Mouse (Mus musculus) lung, embryonic 16.5 days (tissue): ENCODE results near the gene Telo2. TPM values are rescaled to one million over a fixed set of nuclear protein-coding genes. Genes with fewer than 3 reads are reported as not detected.

Experiments
- ATAC-seq: fragments of 200-750 bp; cut with Nextera tagmentation; 2 replicates; pipeline ENCODE4 v1.8.0; 2017; ENCODE audit warnings: low read depth, mild to moderate bottlenecking, moderate library complexity
- H3K27ac ChIP-seq: fragments of 300-500 bp; sonication (generic); 2 replicates; pipeline ENCODE4 v1.5.1; 2014; ENCODE audit warnings: mild to moderate bottlenecking, control low read depth, low read length
- H3K27me3 ChIP-seq: fragments of 300-500 bp; sonication (generic); 2 replicates; pipeline ENCODE4 v1.6.1; 2014; ENCODE audit warnings: low read depth, low read length, mixed read lengths; ENCODE audit not compliant: control insufficient read depth, insufficient read depth
- H3K36me3 ChIP-seq: fragments of 300-500 bp; sonication (generic); 2 replicates; pipeline ENCODE4 v1.6.1; 2014; ENCODE audit warnings: low read length; ENCODE audit not compliant: control insufficient read depth, insufficient read depth
- H3K4me1 ChIP-seq: fragments of 300-500 bp; sonication (generic); replicated peaks from 2 replicates; pipeline ENCODE4 v1.6.1; 2014; ENCODE audit warnings: low read length, mixed read lengths; ENCODE audit not compliant: control insufficient read depth, insufficient read depth
- H3K4me2 ChIP-seq: fragments of 300-500 bp; sonication (generic); 2 replicates; pipeline ENCODE4 v1.6.1; 2014; ENCODE audit warnings: low read depth, low read length, control low read depth
- H3K4me3 ChIP-seq: fragments of 300-500 bp; sonication (generic); 2 replicates; pipeline ENCODE4 v1.5.1; 2014; ENCODE audit warnings: mild to moderate bottlenecking, low read length, control low read depth
- H3K9ac ChIP-seq: fragments of 300-500 bp; sonication (generic); 2 replicates; pipeline ENCODE4 v1.6.1; 2014; ENCODE audit warnings: low read length, control low read depth
- H3K9me3 ChIP-seq: fragments of 300-500 bp; sonication (generic); 2 replicates; pipeline ENCODE4 v1.6.1; 2016; ENCODE audit warnings: low read length; ENCODE audit not compliant: control insufficient read depth
- WGBS: fragments of 180-500 bp; shearing (Covaris S2); extraction: QIAGEN DNeasy Blood & Tissue Kit; methylation state at CpG from one replicate; pipeline ENCODE4 v1.1.7; 2014; 5-methylcytosine and 5-hydroxymethylcytosine counted together
- polyA plus RNA-seq: library from polyadenylated mRNA; unstranded; fragments of >200 nt; fragmentation: Nextera tagmentation; extraction: Ambion mirVana; gene quantifications from 2 replicates; pipeline ENCODE4 v1.2.1, GENCODE M21; 2015

Telo2 gene
- polyA plus RNA-seq, 1 experiment from 2014 or later, result 42.4 TPM

GRCm38 (mm10) chr17:25067442-25067851, 48.3 kb downstream of the Telo2 start:
- peak overlapping the region; percentile 74 for H3K27ac ChIP-seq
- peaks cover 9% of the 10 kb centered on the region for H3K4me1 ChIP-seq
- no peak overlapping the region for H3K9ac ChIP-seq
- no peaks in the 10 kb centered on the region for H3K9me3 ChIP-seq
- ATAC-seq, result peak; percentile 69
- no peak overlapping the region for H3K4me3 ChIP-seq
- no peak overlapping the region for H3K4me2 ChIP-seq
- H3K27me3 ChIP-seq, result no peaks in the 10 kb centered on the region
- WGBS, result 58% methylated on average over 8 of the region's 8 CpGs
- peaks cover 16% of the 10 kb centered on the region for H3K36me3 ChIP-seq

GRCm38 (mm10) chr17:25066595-25066994, 49.2 kb downstream of the Telo2 start:
- Histone ChIP-seq H3K27ac (no peak overlapping the region), H3K27me3 (no peaks in the 10 kb centered on the region), H3K4me1 (peaks cover 9% of the 10 kb centered on the region), H3K9ac (no peak overlapping the region), H3K36me3 (peaks cover 16% of the 10 kb centered on the region), H3K4me3 (no peak overlapping the region), H3K9me3 (no peaks in the 10 kb centered on the region), H3K4me2 (no peak overlapping the region)
- no peak for ATAC-seq
- 89% methylated on average over 7 of the region's 7 CpGs for WGBS

GRCm38 (mm10) chr17:25065189-25065588, 50.6 kb downstream of the Telo2 start:
- no peak overlapping the region for H3K4me3 ChIP-seq
- H3K4me2 ChIP-seq, result no peak overlapping the region
- WGBS, result 75% methylated on average over 3 of the region's 3 CpGs
- peaks cover 9% of the 10 kb centered on the region for H3K4me1 ChIP-seq
- no peaks in the 10 kb centered on the region for H3K9me3 ChIP-seq
- peaks cover 22% of the 10 kb centered on the region for H3K36me3 ChIP-seq
- H3K27ac ChIP-seq, result no peak overlapping the region
- ATAC-seq, result no peak
- H3K27me3 ChIP-seq, result no peaks in the 10 kb centered on the region
- no peak overlapping the region for H3K9ac ChIP-seq

GRCm38 (mm10) chr17:25064351-25064750, 51.4 kb downstream of the Telo2 start:
- Histone ChIP-seq H3K4me3 (no peak overlapping the region), H3K9me3 (no peaks in the 10 kb centered on the region), H3K4me2 (no peak overlapping the region), H3K36me3 (peaks cover 21% of the 10 kb centered on the region), H3K4me1 (peaks cover 9% of the 10 kb centered on the region), H3K9ac (no peak overlapping the region), H3K27me3 (no peaks in the 10 kb centered on the region), H3K27ac (peak overlapping the region; percentile 55; the same call in 1 of the 2 replicates)
- ATAC-seq, result peak; percentile 70
- WGBS, result 38% methylated on average over 9 of the region's 9 CpGs

- no peak for ATAC-seq
- H3K9me3 ChIP-seq, result no peaks in the 10 kb centered on the region
- H3K9ac ChIP-seq, result no peak overlapping the region
- H3K27me3 ChIP-seq, result no peaks in the 10 kb centered on the region
- 0 out of 2 replicates have a peak overlapping the region, but pooled peaks have one; percentile 55 for H3K27ac ChIP-seq
- H3K4me2 ChIP-seq, result no peak overlapping the region
- H3K4me1 ChIP-seq, result peaks cover 9% of the 10 kb centered on the region
- WGBS, result 60% methylated on average over 12 of the region's 12 CpGs
- H3K4me3 ChIP-seq, result no peak overlapping the region
- peaks cover 17% of the 10 kb centered on the region for H3K36me3 ChIP-seq
These were observed 51.9 kb downstream of the Telo2 start for GRCm38 (mm10) chr17:25063872-25064271.

GRCm38 (mm10) chr17:25063261-25063660, 52.5 kb downstream of the Telo2 start:
- H3K36me3 ChIP-seq, result peaks cover 20% of the 10 kb centered on the region
- no peak overlapping the region for H3K27ac ChIP-seq
- 80% methylated on average over 4 of the region's 4 CpGs for WGBS
- no peak for ATAC-seq
- H3K4me1 ChIP-seq, result peaks cover 9% of the 10 kb centered on the region
- no peak overlapping the region for H3K4me3 ChIP-seq
- no peak overlapping the region for H3K4me2 ChIP-seq
- no peaks in the 10 kb centered on the region for H3K9me3 ChIP-seq
- H3K9ac ChIP-seq, result no peak overlapping the region
- H3K27me3 ChIP-seq, result no peaks in the 10 kb centered on the region

- no peak overlapping the region for H3K4me3 ChIP-seq
- no peak overlapping the region for H3K9ac ChIP-seq
- H3K4me2 ChIP-seq, result no peak overlapping the region
- ATAC-seq, result no peak
- peaks cover 41% of the 10 kb centered on the region for H3K36me3 ChIP-seq
- H3K27me3 ChIP-seq, result no peaks in the 10 kb centered on the region
- H3K4me1 ChIP-seq, result no peaks in the 10 kb centered on the region
- no peaks in the 10 kb centered on the region for H3K9me3 ChIP-seq
- 85% methylated on average over 6 of the region's 6 CpGs for WGBS
- no peak overlapping the region for H3K27ac ChIP-seq
These were observed 58.7 kb downstream of the Telo2 start for GRCm38 (mm10) chr17:25057041-25057440.

GRCm38 (mm10) chr17:25053274-25053673, 62.5 kb downstream of the Telo2 start:
- no peaks in the 10 kb centered on the region for H3K27me3 ChIP-seq
- H3K9me3 ChIP-seq, result no peaks in the 10 kb centered on the region
- no peak overlapping the region for H3K9ac ChIP-seq
- H3K27ac ChIP-seq, result no peak overlapping the region
- no peak overlapping the region for H3K4me2 ChIP-seq
- H3K4me3 ChIP-seq, result no peak overlapping the region
- 79% methylated on average over 9 of the region's 9 CpGs for WGBS
- ATAC-seq, result no peak
- H3K4me1 ChIP-seq, result no peaks in the 10 kb centered on the region
- H3K36me3 ChIP-seq, result peaks cover 32% of the 10 kb centered on the region
